Mouse (Mus musculus) intestine, embryonic 14.5 days (tissue): ENCODE measurements around the gene Mid1. TPM values are rescaled to one million over a fixed set of nuclear protein-coding genes. Genes with fewer than 3 reads are reported as not detected.
"Not testable (repeated sequence)": the region's sequence is repeated elsewhere in the genome, so short reads cannot be mapped to it uniquely, and the experiment has no call there.

ENCODE experiments used
- ATAC-seq: fragments of 200-750 bp; cut with Nextera tagmentation; replicated peaks from 2 replicates; pipeline ENCODE4 v1.8.0; 2017; ENCODE audit warnings: low read depth, moderate number of reproducible peaks, moderate TSS enrichment, moderate library complexity; ENCODE audit not compliant: low FRiP score, low TSS enrichment
- DNase-seq: peaks from one replicate; pipeline ENCODE4 v3.0.0-alpha.2; 2018; ENCODE audit warnings: low spot score
- H3K27ac ChIP-seq: fragments of 300-500 bp; sonication (generic); 2 replicates; pipeline ENCODE4 v1.5.1; 2014; ENCODE audit warnings: low read depth, mild to moderate bottlenecking, control low read depth
- H3K27me3 ChIP-seq: fragments of 300-500 bp; sonication (generic); replicated peaks from 2 replicates; pipeline ENCODE4 v1.6.1; 2014; ENCODE audit warnings: low read length, control low read depth; ENCODE audit not compliant: control insufficient read depth, insufficient read depth
- H3K36me3 ChIP-seq: fragments of 300-500 bp; sonication (generic); 2 replicates; pipeline ENCODE4 v1.6.1; 2014; ENCODE audit warnings: low read length, control low read depth; ENCODE audit not compliant: control insufficient read depth, insufficient read depth
- H3K4me1 ChIP-seq: fragments of 300-500 bp; sonication (generic); replicated peaks from 2 replicates; pipeline ENCODE4 v1.6.1; 2014; ENCODE audit warnings: low read length, control low read depth, mixed read lengths; ENCODE audit not compliant: control insufficient read depth, insufficient read depth
- H3K4me2 ChIP-seq: fragments of 300-500 bp; sonication (generic); 2 replicates; pipeline ENCODE4 v1.6.1; 2014; ENCODE audit warnings: low read length
- H3K4me3 ChIP-seq: fragments of 300-500 bp; sonication (generic); 2 replicates; pipeline ENCODE4 v1.5.1; 2014; ENCODE audit warnings: low read depth, low read length, control low read depth, mixed read lengths
- H3K9ac ChIP-seq: fragments of 300-500 bp; sonication (generic); 2 replicates; pipeline ENCODE4 v1.6.1; 2014; ENCODE audit warnings: mild to moderate bottlenecking, low read length
- H3K9me3 ChIP-seq: fragments of 300-500 bp; sonication (generic); 2 replicates; pipeline ENCODE4 v1.6.1; 2016; ENCODE audit warnings: low read length, control low read depth; ENCODE audit not compliant: control insufficient read depth
- WGBS: fragments of 180-500 bp; shearing (Covaris S2); extraction: QIAGEN DNeasy Blood & Tissue Kit; methylation state at CpG from one replicate; pipeline ENCODE4 v1.1.7; 2014; 5-methylcytosine and 5-hydroxymethylcytosine counted together
- polyA plus RNA-seq: library from polyadenylated mRNA; unstranded; fragments of >200 nt; fragmentation: Nextera tagmentation; extraction: Ambion mirVana; gene quantifications from 2 replicates; pipeline ENCODE4 v1.2.1, GENCODE M21; 2014

The Mid1 gene
- polyA plus RNA-seq, 1 experiment from 2014 or later = 10.3 TPM

DNA sequence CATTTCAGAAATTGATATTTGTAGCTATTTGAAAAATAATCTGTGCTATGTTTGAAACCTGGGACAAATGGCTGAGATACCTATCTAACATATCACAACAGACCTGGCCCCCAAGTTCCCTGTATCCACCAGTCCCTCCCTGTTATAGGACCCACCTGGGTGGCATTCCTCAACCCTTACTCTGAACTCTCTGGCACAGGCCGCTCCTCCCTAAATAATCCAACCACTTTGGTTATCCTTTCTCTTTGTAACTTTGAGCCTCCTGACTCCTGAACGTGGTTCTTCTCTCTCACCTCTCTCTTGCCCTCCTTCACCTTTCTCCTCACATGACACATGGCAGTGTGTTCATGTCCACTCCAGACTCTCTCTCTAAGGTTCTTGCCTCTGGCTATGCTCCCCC lies 287.1 kb downstream of the Mid1 start:
- 77% methylated on average over 2 of the region's 2 CpGs for WGBS

DNA sequence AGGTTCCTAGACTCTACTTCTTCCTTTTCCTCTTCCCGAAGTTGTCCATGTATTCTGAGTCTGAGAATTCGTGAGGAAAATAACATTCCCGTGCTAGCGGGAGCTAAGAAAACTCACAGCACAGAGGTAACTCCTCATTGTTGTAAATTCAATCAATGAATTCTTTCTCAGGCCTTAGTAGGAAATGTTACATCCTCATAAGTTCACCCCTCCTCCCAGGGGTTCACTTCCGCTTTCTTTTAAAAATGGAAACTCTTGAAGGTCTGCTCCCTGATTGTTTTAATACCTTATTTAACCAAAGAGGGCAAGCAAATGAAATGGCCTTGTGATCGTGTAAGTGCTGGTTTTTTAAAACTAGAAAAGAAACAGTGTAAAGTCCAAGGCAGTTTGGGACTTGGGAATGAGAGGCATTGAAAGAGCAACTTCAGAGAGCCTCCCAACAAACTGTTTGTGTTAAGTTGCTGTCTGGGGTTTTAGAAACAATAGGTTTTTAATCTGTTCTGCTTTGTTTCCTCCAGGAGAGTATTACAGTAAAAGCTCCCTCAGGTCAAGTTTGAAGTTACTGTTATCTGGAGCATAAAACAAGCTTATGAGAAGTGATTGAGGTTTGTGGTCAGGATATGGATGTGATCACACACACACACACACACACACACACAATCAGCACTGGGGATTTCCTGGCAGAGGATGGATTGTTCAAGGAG lies 287.9 kb downstream of the Mid1 start:
- DNase-seq, H3K4me2 ChIP-seq, H3K9ac ChIP-seq, ATAC-seq, H3K4me3 ChIP-seq, H3K9me3 ChIP-seq, H3K4me1 ChIP-seq, H3K27me3 ChIP-seq, H3K27ac ChIP-seq: not testable (repeated sequence)
- H3K36me3 ChIP-seq = peaks cover 16% of the 10 kb centered on the region
- 80% methylated on average over 6 of the region's 6 CpGs for WGBS

More for the DNA sequence above, 287.1 kb downstream of the Mid1 start:
- H3K4me2 ChIP-seq, DNase-seq, H3K4me1 ChIP-seq, H3K27me3 ChIP-seq, H3K27ac ChIP-seq, ATAC-seq, H3K4me3 ChIP-seq, H3K9me3 ChIP-seq, H3K9ac ChIP-seq: not testable (repeated sequence)
- H3K36me3 ChIP-seq = peaks cover 10% of the 10 kb centered on the region; the same call in 1 of the 2 replicates

DNA sequence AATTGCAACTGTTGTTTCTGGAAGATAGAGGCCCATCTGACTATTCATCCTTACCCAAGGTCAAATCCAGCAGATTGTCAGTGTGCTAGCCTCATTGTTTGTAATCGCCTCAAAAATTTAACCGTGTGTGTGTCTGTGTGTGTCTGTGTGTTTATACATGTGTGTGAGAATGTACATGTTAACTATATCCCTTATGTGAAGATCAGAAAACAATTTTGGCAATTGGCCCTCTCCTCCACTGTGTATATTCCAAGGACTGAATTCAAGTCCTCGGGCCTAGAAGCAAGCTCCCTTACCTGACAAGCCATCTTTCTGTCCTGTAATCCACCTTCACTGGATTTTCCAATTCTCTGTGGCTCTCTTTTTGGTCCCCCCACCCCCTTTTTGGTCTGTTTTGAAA lies 288.8 kb downstream of the Mid1 start:
- not testable (repeated sequence) for H3K4me1 ChIP-seq, ATAC-seq, H3K9ac ChIP-seq, DNase-seq, H3K27ac ChIP-seq, H3K27me3 ChIP-seq, H3K9me3 ChIP-seq, H3K4me2 ChIP-seq, H3K4me3 ChIP-seq
- H3K36me3 ChIP-seq = peaks cover 21% of the 10 kb centered on the region
- 68% methylated on average over 3 of the region's 3 CpGs for WGBS

DNA sequence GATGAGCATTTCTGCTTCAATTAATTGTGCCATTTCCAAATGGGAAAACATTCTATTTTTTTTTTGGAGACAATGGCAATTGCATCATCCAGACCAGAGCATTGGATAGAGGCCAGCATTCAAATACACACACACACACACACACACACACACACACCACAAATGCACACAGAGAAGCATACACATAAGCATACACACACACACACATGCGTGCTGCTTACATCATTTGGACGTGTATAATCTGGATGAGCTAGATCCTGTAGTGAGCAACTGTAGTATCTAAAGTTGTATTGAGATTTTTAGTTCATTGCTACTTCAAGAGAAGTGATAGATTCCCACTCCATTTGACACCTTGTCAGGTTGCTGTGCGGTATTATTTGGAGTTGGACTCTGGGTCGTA lies 289.5 kb downstream of the Mid1 start:
- not testable (repeated sequence) for H3K9ac ChIP-seq, H3K27me3 ChIP-seq, ATAC-seq, H3K9me3 ChIP-seq, H3K4me3 ChIP-seq, H3K27ac ChIP-seq, DNase-seq, H3K4me2 ChIP-seq, H3K4me1 ChIP-seq
- 68% methylated on average over 4 of the region's 4 CpGs for WGBS
- peaks cover 22% of the 10 kb centered on the region for H3K36me3 ChIP-seq

DNA sequence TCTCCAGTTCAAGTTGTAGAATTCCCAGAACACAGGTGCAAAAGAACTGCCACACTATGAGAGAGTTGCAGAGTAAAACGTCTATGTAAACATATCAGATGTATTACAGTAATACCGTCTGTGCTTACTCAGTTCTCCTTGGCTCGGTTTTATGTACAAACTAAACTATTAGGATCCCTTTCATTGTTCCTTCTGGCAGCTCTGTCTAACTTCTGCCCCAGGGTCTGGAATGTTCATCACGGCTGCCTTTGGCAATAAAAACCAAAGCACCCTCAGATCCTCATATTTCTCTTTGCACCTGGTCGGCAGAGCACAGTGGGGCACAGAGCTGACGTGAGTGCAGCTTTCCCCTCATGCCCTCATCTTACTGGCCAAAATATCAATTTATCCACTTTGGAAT lies 290.0 kb downstream of the Mid1 start:
- H3K27ac ChIP-seq, H3K4me3 ChIP-seq, H3K9me3 ChIP-seq, H3K4me2 ChIP-seq, ATAC-seq, H3K27me3 ChIP-seq, H3K4me1 ChIP-seq, H3K9ac ChIP-seq: not testable (repeated sequence)
- H3K36me3 ChIP-seq = peaks cover 22% of the 10 kb centered on the region
- 56% methylated on average over 6 of the region's 6 CpGs for WGBS
- DNase-seq = peak; percentile 53

DNA sequence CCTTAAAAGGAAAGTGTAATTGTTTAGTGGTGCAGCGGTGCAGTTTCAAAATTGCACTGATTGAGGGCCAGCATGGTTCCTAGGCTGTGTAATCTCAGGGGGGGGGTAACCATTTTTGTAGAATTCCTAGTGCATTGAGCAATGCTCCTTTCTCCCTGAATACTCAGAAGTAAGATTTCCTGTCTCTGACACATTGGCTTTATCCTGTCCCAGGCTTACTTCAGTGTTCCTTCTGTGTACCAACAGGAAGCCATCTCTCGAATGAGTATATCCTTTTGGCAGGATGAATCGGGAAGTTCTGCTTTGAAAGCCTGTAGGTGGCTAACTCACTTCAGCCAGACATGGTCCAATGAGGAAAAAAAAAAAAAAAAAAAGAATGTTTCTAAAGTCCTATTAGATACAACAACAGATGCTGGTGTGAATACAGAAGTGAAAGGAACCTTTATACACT lies 290.7 kb downstream of the Mid1 start:
- H3K9me3 ChIP-seq, H3K4me1 ChIP-seq, H3K4me2 ChIP-seq, DNase-seq, ATAC-seq, H3K4me3 ChIP-seq, H3K27me3 ChIP-seq, H3K9ac ChIP-seq, H3K27ac ChIP-seq: not testable (repeated sequence)
- H3K36me3 ChIP-seq = peaks cover 22% of the 10 kb centered on the region
- WGBS = 68% methylated on average over 3 of the region's 3 CpGs

DNA sequence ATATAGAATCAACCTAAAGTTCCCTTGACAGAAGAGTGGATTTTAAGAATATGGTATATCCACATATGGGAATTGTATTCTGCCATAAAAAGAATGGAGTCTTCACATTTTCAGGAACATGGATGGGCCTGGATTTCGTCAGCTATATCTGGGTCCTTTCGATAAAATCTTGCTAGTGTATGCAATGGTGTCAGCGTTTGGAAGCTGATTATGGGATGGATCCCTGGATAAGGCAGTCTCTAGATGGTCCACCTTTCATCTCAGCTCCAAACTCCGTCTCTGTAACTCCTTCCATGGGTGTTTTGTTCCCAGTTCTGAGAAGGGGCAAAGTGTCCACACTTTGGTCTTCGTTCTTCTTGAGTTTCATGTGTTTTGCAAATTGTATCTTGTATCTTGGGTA lies 291.3 kb downstream of the Mid1 start:
- DNase-seq, H3K27me3 ChIP-seq, H3K9ac ChIP-seq, ATAC-seq, H3K9me3 ChIP-seq, H3K4me2 ChIP-seq, H3K27ac ChIP-seq, H3K4me3 ChIP-seq, H3K4me1 ChIP-seq: not testable (repeated sequence)
- peaks cover 22% of the 10 kb centered on the region for H3K36me3 ChIP-seq
- WGBS = 80% methylated on average over 5 of the region's 5 CpGs

DNA sequence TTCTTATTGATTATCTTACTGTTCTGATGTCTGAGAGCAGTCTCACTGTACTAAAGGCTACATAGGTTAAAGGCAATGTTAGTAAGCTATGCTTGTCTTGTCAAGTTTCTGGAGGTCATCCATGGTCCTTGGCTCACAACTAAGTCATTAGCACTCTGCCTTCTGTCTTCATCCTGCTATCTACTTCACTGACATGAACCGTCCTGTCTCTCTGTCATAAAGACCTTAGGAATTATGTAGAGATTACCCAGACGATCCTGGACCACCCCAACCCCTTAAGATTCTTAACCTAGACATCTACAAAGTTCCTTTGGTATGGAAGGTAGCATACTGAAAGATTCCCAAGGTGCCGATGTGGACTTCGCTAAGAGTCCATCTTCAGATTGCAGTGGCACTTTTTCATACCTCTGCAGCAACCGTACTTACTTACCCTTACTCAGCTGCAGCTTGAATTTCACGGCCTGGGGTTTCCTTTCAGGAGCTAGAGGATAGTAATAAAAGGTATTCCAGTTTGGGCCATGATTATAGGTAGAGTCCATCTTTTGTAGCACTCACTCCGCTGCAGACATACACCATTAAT lies 292.9 kb downstream of the Mid1 start:
- not testable (repeated sequence) for H3K27ac ChIP-seq, H3K9ac ChIP-seq, H3K4me3 ChIP-seq, H3K4me2 ChIP-seq, H3K4me1 ChIP-seq, H3K27me3 ChIP-seq, DNase-seq, ATAC-seq
- 88% methylated on average over 7 of the region's 7 CpGs for WGBS
- peaks cover 19% of the 10 kb centered on the region; the same call in 1 of the 2 replicates for H3K9me3 ChIP-seq
- peaks cover 38% of the 10 kb centered on the region for H3K36me3 ChIP-seq
